Mouse (Mus musculus) brain, embryonic 14.5 days (tissue): ENCODE measurements around the gene Kcns1.

Experiments
- CTCF ChIP-seq: fragments of 200-500 bp; IDR thresholded peaks from 2 replicates; pipeline ENCODE4 v1.5.1; 2012; ENCODE audit warnings: inconsistent platforms, mild to moderate bottlenecking, moderate library complexity, borderline replicate concordance; ENCODE audit not compliant: insufficient read depth, insufficient read length; ENCODE audit errors: extremely low read depth
- POLR2A ChIP-seq: fragments of 200-500 bp; IDR thresholded peaks from 2 replicates; pipeline ENCODE4 v1.6.1; 2012; ENCODE audit warnings: mild to moderate bottlenecking, inconsistent platforms, borderline replicate concordance; ENCODE audit not compliant: poor library complexity, insufficient read depth, insufficient read length, severe bottlenecking; ENCODE audit errors: extremely low read depth

- TF ChIP-seq CTCF: no peak
- no peak for TF ChIP-seq POLR2A
Observed at GRCm38 (mm10) chr2:164183340-164183739, 12.4 kb upstream of the Kcns1 start.
